ENCODE assay signal across 12 mouse cellular contexts in genomic region chr19:54202456-54202855, GRCm38 (mm10).
"Had no signal": no experiment of that assay in that cellular context is flagged by ENCODE, and none has a peak within 500 bp of the region (broad histone marks: within the 10 kb centered on the region; RNA-seq: fewer than 3 reads in every experiment).

No protein-coding gene starts in this region.

- H3K9ac ChIP-seq: intestine, embryonic 15.5 days; limb, embryonic 15.5 days; liver, embryonic 14.5 days; midbrain, embryonic 13.5 days had no signal

- H3K9me3 ChIP-seq: intestine, embryonic 15.5 days; limb, embryonic 15.5 days; midbrain, embryonic 13.5 days had no signal

- H3K27ac ChIP-seq: intestine, embryonic 15.5 days; limb, embryonic 15.5 days; liver, embryonic 14.5 days; midbrain, embryonic 13.5 days had no signal

- DNase-seq: kidney, adult 18-20 months; kidney, postnatal 10 days; kidney, postnatal 4 days; lung, adult 18-20 months; lung, postnatal 36 days; spleen, adult 18-20 months; thymus, adult 2 months; thymus, postnatal 25 days had no signal

- H3K36me3 ChIP-seq: intestine, embryonic 15.5 days; limb, embryonic 15.5 days; midbrain, embryonic 13.5 days had no signal

- H3K4me3 ChIP-seq: intestine, embryonic 15.5 days; limb, embryonic 15.5 days; midbrain, embryonic 13.5 days had no signal

- H3K4me2 ChIP-seq: intestine, embryonic 15.5 days; limb, embryonic 15.5 days; midbrain, embryonic 13.5 days had no signal

- ATAC-seq: intestine, embryonic 15.5 days; midbrain, embryonic 13.5 days had no signal

- H3K4me1 ChIP-seq: limb, embryonic 15.5 days; midbrain, embryonic 13.5 days had no signal

- H3K27me3 ChIP-seq: intestine, embryonic 15.5 days; limb, embryonic 15.5 days; midbrain, embryonic 13.5 days had no signal
